Mouse (Mus musculus) intestine, embryonic 14.5 days (tissue): ENCODE data around the gene Vmn1r111. TPM values are rescaled to one million over a fixed set of nuclear protein-coding genes. Genes with fewer than 3 reads are reported as not detected.
"Not testable (repeated sequence)": the region's sequence is repeated elsewhere in the genome, so short reads cannot be mapped to it uniquely, and the experiment has no call there.

Experiments used
- ATAC-seq: fragments of 200-750 bp; cut with Nextera tagmentation; replicated peaks from 2 replicates; pipeline ENCODE4 v1.8.0; 2017; ENCODE audit warnings: low read depth, moderate number of reproducible peaks, moderate TSS enrichment, moderate library complexity; ENCODE audit not compliant: low FRiP score, low TSS enrichment
- DNase-seq: peaks from one replicate; pipeline ENCODE4 v3.0.0-alpha.2; 2018; ENCODE audit warnings: low spot score
- H3K27ac ChIP-seq: fragments of 300-500 bp; sonication (generic); 2 replicates; pipeline ENCODE4 v1.5.1; 2014; ENCODE audit warnings: low read depth, mild to moderate bottlenecking, control low read depth
- H3K27me3 ChIP-seq: fragments of 300-500 bp; sonication (generic); replicated peaks from 2 replicates; pipeline ENCODE4 v1.6.1; 2014; ENCODE audit warnings: low read length, control low read depth; ENCODE audit not compliant: control insufficient read depth, insufficient read depth
- H3K36me3 ChIP-seq: fragments of 300-500 bp; sonication (generic); 2 replicates; pipeline ENCODE4 v1.6.1; 2014; ENCODE audit warnings: low read length, control low read depth; ENCODE audit not compliant: control insufficient read depth, insufficient read depth
- H3K4me1 ChIP-seq: fragments of 300-500 bp; sonication (generic); replicated peaks from 2 replicates; pipeline ENCODE4 v1.6.1; 2014; ENCODE audit warnings: low read length, control low read depth, mixed read lengths; ENCODE audit not compliant: control insufficient read depth, insufficient read depth
- H3K4me2 ChIP-seq: fragments of 300-500 bp; sonication (generic); 2 replicates; pipeline ENCODE4 v1.6.1; 2014; ENCODE audit warnings: low read length
- H3K4me3 ChIP-seq: fragments of 300-500 bp; sonication (generic); 2 replicates; pipeline ENCODE4 v1.5.1; 2014; ENCODE audit warnings: low read depth, low read length, control low read depth, mixed read lengths
- H3K9ac ChIP-seq: fragments of 300-500 bp; sonication (generic); 2 replicates; pipeline ENCODE4 v1.6.1; 2014; ENCODE audit warnings: mild to moderate bottlenecking, low read length
- H3K9me3 ChIP-seq: fragments of 300-500 bp; sonication (generic); 2 replicates; pipeline ENCODE4 v1.6.1; 2016; ENCODE audit warnings: low read length, control low read depth; ENCODE audit not compliant: control insufficient read depth
- WGBS: fragments of 180-500 bp; shearing (Covaris S2); extraction: QIAGEN DNeasy Blood & Tissue Kit; methylation state at CpG from one replicate; pipeline ENCODE4 v1.1.7; 2014; 5-methylcytosine and 5-hydroxymethylcytosine counted together
- polyA plus RNA-seq: library from polyadenylated mRNA; unstranded; fragments of >200 nt; fragmentation: Nextera tagmentation; extraction: Ambion mirVana; gene quantifications from 2 replicates; pipeline ENCODE4 v1.2.1, GENCODE M21; 2014

The Vmn1r111 gene
- polyA plus RNA-seq: not detected in 2 replicates

DNA sequence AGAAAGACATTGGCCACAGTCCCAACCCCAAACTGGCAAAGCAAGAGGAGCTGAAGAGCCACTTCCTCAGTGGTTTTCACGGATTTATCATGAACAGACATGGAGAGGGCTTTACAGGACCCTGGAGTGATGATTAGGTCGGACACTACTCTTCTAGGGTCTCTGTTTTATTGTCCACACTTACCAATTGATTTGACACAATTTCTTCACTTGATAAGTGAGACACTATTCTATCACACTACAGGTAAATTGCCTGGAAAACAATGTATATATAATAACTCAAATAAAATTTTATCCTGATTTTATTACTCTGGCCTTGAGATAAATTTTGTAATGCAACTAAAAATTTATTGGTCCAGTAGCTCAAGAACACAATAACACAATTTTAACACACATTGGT lies at the start of gene Vmn1r111:
Gene Vmn1r111, minus strand, starts transcription at position 101 of the 400 bp plus-strand sequence.
- not testable (repeated sequence) for H3K36me3 ChIP-seq, H3K4me3 ChIP-seq, H3K4me2 ChIP-seq, H3K9me3 ChIP-seq, H3K4me1 ChIP-seq, H3K27ac ChIP-seq, ATAC-seq, H3K9ac ChIP-seq, H3K27me3 ChIP-seq, DNase-seq
- no CpG with 5 or more reads among the region's 2 CpGs for WGBS

GRCm38 (mm10) chr7:20730524-20730923 lies 27.5 kb upstream of the Vmn1r111 start, which contains the start of gene Gm10668:
Gm10668 (minus strand) TSS chr7:20730624.
- H3K4me3 ChIP-seq: not testable (repeated sequence)

GRCm38 (mm10) chr7:20668618-20669017 lies 34.4 kb downstream of the Vmn1r111 start, which contains the start of gene Vmn1r107:
Vmn1r107 (plus strand) TSS chr7:20668918.
- not testable (repeated sequence) for H3K4me1 ChIP-seq, H3K27ac ChIP-seq, DNase-seq, H3K9ac ChIP-seq, H3K27me3 ChIP-seq, H3K36me3 ChIP-seq, H3K4me3 ChIP-seq, H3K9me3 ChIP-seq, H3K4me2 ChIP-seq, ATAC-seq
- WGBS: no CpG with 5 or more reads among the region's 3 CpGs

More at GRCm38 (mm10) chr7:20730524-20730923, 27.5 kb upstream of the Vmn1r111 start, which contains the start of gene Gm10668:
- not testable (repeated sequence) for H3K36me3 ChIP-seq, DNase-seq, H3K4me1 ChIP-seq, H3K27ac ChIP-seq, H3K27me3 ChIP-seq, H3K9ac ChIP-seq, H3K9me3 ChIP-seq, H3K4me2 ChIP-seq, ATAC-seq
- no CpG with 5 or more reads among the region's 1 CpGs for WGBS

Other genes with a start within 250 kb of the Vmn1r111 start
- gene Gm10670, start 228.3 kb downstream of the Vmn1r111 start, polyA plus RNA-seq: not detected in 2 replicates
- not detected in 2 replicates for gene Vmn1r103, start 192.7 kb downstream of the Vmn1r111 start, polyA plus RNA-seq
- gene Vmn1r104, start 169.4 kb downstream of the Vmn1r111 start, polyA plus RNA-seq: not detected in 2 replicates
- gene Gm5726, start 157.5 kb downstream of the Vmn1r111 start, polyA plus RNA-seq: not detected in 2 replicates
- gene Gm4141, start 127.0 kb downstream of the Vmn1r111 start, polyA plus RNA-seq: not detected in 2 replicates
- gene Gm4513, start 104.2 kb downstream of the Vmn1r111 start, polyA plus RNA-seq: not detected in 2 replicates
- gene Vmn1r107, start 34.3 kb downstream of the Vmn1r111 start, polyA plus RNA-seq: not detected in 2 replicates
- gene Gm10668, start 27.4 kb upstream of the Vmn1r111 start, polyA plus RNA-seq: not detected in 2 replicates
- not detected in 2 replicates for gene Vmn1r112, start 68.0 kb upstream of the Vmn1r111 start, polyA plus RNA-seq
- not detected in 2 replicates for gene Vmn1r113, start 84.1 kb upstream of the Vmn1r111 start, polyA plus RNA-seq
- gene Vmn1r114, start 109.0 kb upstream of the Vmn1r111 start, polyA plus RNA-seq: not detected in 2 replicates
- gene Vmn1r115, start 141.8 kb upstream of the Vmn1r111 start, polyA plus RNA-seq: not detected in 2 replicates
- gene Vmn1r116, start 169.0 kb upstream of the Vmn1r111 start, polyA plus RNA-seq: not detected in 2 replicates
- not detected in 2 replicates for gene Vmn1r117, start 180.9 kb upstream of the Vmn1r111 start, polyA plus RNA-seq
- gene Vmn1r118, start 209.1 kb upstream of the Vmn1r111 start, polyA plus RNA-seq: not detected in 2 replicates